Mouse (Mus musculus): ENCODE data around the gene Rgs12.

- TF ChIP-seq CTCF (IDR thresholded peaks at IDR 0.05) (no peak), POLR2A (IDR thresholded peaks at IDR 0.05; ENCODE audit: insufficient read depth, low read depth, low read length) (no peak)
Observed at GRCm38 (mm10) chr5:35070953-35071352, 121.7 kb downstream of the Rgs12 start.

All from heart, adult 2 months (tissue).